In genomic region chr9:100470936-100471604, GRCm38 (mm10) we compare ENCODE assay signal across 8 mouse cellular contexts. TPM values are rescaled to one million over a fixed set of nuclear protein-coding genes. Genes with fewer than 3 reads are reported as not detected.
DNase-seq lines count a peak whose midpoint lies in the region; ATAC-seq and TF ChIP-seq lines count a peak whose summit lies in the region.

No protein-coding gene starts in this region.

- ATAC-seq in forebrain, embryonic 11.5 days (replicated peaks; ENCODE audit: low FRiP score): no peak
- peak; percentile 71 for ATAC-seq in stomach, postnatal 0 days (ENCODE audit: low FRiP score, low TSS enrichment)

- H3K4me3 ChIP-seq in forebrain, embryonic 10.5 days: no peak overlapping the region
- no peak overlapping the region for H3K4me3 ChIP-seq in forebrain, embryonic 11.5 days (ENCODE audit: low read depth, low read length)
- peak overlapping the region; percentile 25; the same call in 1 of the 2 replicates for H3K4me3 ChIP-seq in gastrocnemius, adult 2 months
- no peak overlapping the region for H3K4me3 ChIP-seq in stomach, postnatal 0 days (ENCODE audit: low read depth, low read length)

- H3K9me3 ChIP-seq in forebrain, embryonic 10.5 days: no peaks in the 10 kb centered on the region
- H3K9me3 ChIP-seq in forebrain, embryonic 11.5 days (ENCODE audit: control insufficient read depth, low read length): no peaks in the 10 kb centered on the region
- no peaks in the 10 kb centered on the region for H3K9me3 ChIP-seq in stomach, postnatal 0 days (ENCODE audit: control insufficient read depth, low read length)

- 73% methylated on average over 8 of the region's 8 CpGs for WGBS in forebrain, embryonic 10.5 days
- WGBS in forebrain, embryonic 11.5 days: 75% methylated on average over 8 of the region's 8 CpGs
- WGBS in stomach, postnatal 0 days: 34% methylated on average over 8 of the region's 8 CpGs

- peak; percentile 18; the same call in 1 of the 2 replicates for TF ChIP-seq CTCF in gastrocnemius, adult 2 months (IDR thresholded peaks at IDR 0.05)
- TF ChIP-seq CTCF in stomach, postnatal 0 days (IDR thresholded peaks at IDR 0.05; ENCODE audit: low read depth): no peak

- DNase-seq in forebrain, embryonic 10.5 days (ENCODE audit: extremely low spot score, low spot score): no peak
- DNase-seq in forebrain, embryonic 11.5 days (ENCODE audit: low spot score): no peak
- peak; percentile 48 for DNase-seq in adrenal gland, postnatal 25 days
- DNase-seq in gastrocnemius, adult 2 months: peak; percentile 92
- DNase-seq in kidney, postnatal 10 days: peak; percentile 62
- peak; percentile 40 for DNase-seq in stomach, postnatal 0 days (ENCODE audit: low spot score)
- no peak for DNase-seq in neural tube, embryonic 10.5 days (ENCODE audit: extremely low spot score, low spot score)
- DNase-seq in frontal cortex, postnatal 14 days (ENCODE audit: low spot score in 2 of 2): no peak

- peak overlapping the region; percentile 4; the same call in 1 of the 2 replicates for H3K27ac ChIP-seq in forebrain, embryonic 10.5 days
- no peak overlapping the region for H3K27ac ChIP-seq in forebrain, embryonic 11.5 days (ENCODE audit: low read depth, low read length)
- peak overlapping the region; percentile 85 for H3K27ac ChIP-seq in gastrocnemius, adult 2 months
- 0 out of 2 replicates have a peak overlapping the region, but pooled peaks have one; percentile 53 for H3K27ac ChIP-seq in stomach, postnatal 0 days (replicated peaks)

- TF ChIP-seq EP300 in stomach, postnatal 0 days (optimal IDR thresholded peaks at IDR 0.05): no peak

- intact Hi-C loops in gastrocnemius, adult 2 months (cut with DNase I): loop anchor here (2.0 kb wide), 1 partner anchor 36 kb away; no protein-coding TSS in a partner anchor

- no peak overlapping the region for H3K9ac ChIP-seq in forebrain, embryonic 11.5 days (ENCODE audit: low read length)
- H3K9ac ChIP-seq in stomach, postnatal 0 days (ENCODE audit: low read length): no peak overlapping the region

- H3K4me2 ChIP-seq in forebrain, embryonic 11.5 days (ENCODE audit: low read depth, low read length, severe bottlenecking): no peak overlapping the region
- H3K4me2 ChIP-seq in stomach, postnatal 0 days (replicated peaks; ENCODE audit: low read depth): no peak overlapping the region

- H3K36me3 ChIP-seq in forebrain, embryonic 10.5 days (replicated peaks): peaks cover 14% of the 10 kb centered on the region
- no peaks in the 10 kb centered on the region for H3K36me3 ChIP-seq in forebrain, embryonic 11.5 days (ENCODE audit: control insufficient read depth, insufficient read depth, low read length)
- no peaks in the 10 kb centered on the region for H3K36me3 ChIP-seq in stomach, postnatal 0 days (ENCODE audit: control insufficient read depth, insufficient read depth, low read length)

- H3K4me1 ChIP-seq in forebrain, embryonic 10.5 days: 0 out of 2 replicates have a peak, but pooled peaks cover 5% of the 10 kb centered on the region
- no peaks in the 10 kb centered on the region for H3K4me1 ChIP-seq in forebrain, embryonic 11.5 days (replicated peaks; ENCODE audit: control insufficient read depth, insufficient read depth, low read length)
- peaks cover 5% of the 10 kb centered on the region for H3K4me1 ChIP-seq in stomach, postnatal 0 days (replicated peaks; ENCODE audit: control insufficient read depth, insufficient read depth)

- no peaks in the 10 kb centered on the region for H3K27me3 ChIP-seq in forebrain, embryonic 10.5 days (ENCODE audit: poor library complexity, severe bottlenecking)
- no peaks in the 10 kb centered on the region for H3K27me3 ChIP-seq in forebrain, embryonic 11.5 days (ENCODE audit: control insufficient read depth, insufficient read depth, low read length)
- H3K27me3 ChIP-seq in stomach, postnatal 0 days (ENCODE audit: control insufficient read depth, insufficient read depth, low read length): no peaks in the 10 kb centered on the region

RNA-seq across cellular contexts. Expression of gene Il20rb, which starts 15.5 kb away (rescaled TPM):
- 1.6 and 1.8 TPM in 2 replicates for polyA plus RNA-seq in forebrain, embryonic 10.5 days (2016; fragmentation: Nextera tagmentation; extraction: Ambion mirVana)
- 1.0 and 1.3 TPM in 2 replicates for polyA plus RNA-seq in forebrain, embryonic 11.5 days (2014; fragmentation: Nextera tagmentation; extraction: Ambion mirVana)
- 1.2 and 1.5 TPM in 2 replicates for total RNA-seq in adrenal gland, postnatal 25 days (2021)
- 1 to 10 TPM; 1.3 to 1.9 TPM for total RNA-seq in gastrocnemius, adult 2 months (2021)
- 4.8 and 5.1 TPM in 2 replicates for polyA plus RNA-seq in stomach, postnatal 0 days (2015; fragmentation: Nextera tagmentation; extraction: Ambion mirVana)

Comparison
In these comparisons a context has a peak if more than half of its experiments do, and no peak if none do; other contexts are left out.
1. DNase-seq: peak in adrenal gland, postnatal 25 days (single experiment), gastrocnemius, adult 2 months (single experiment), kidney, postnatal 10 days (single experiment) and stomach, postnatal 0 days (single experiment); none in forebrain, embryonic 10.5 days (single experiment), forebrain, embryonic 11.5 days (single experiment), neural tube, embryonic 10.5 days (single experiment) and frontal cortex, postnatal 14 days (0 of 2).